Mouse (Mus musculus) liver, adult (tissue): Measurements from ENCODE around the gene Tmco1.

Experiments
- GATA4 ChIP-seq: IDR thresholded peaks from 2 replicates; pipeline ENCODE4 v1.6.1; 2014; ENCODE audit warnings: mild to moderate bottlenecking, low read length; ENCODE audit not compliant: insufficient replicate concordance

The Tmco1 gene

DNA sequence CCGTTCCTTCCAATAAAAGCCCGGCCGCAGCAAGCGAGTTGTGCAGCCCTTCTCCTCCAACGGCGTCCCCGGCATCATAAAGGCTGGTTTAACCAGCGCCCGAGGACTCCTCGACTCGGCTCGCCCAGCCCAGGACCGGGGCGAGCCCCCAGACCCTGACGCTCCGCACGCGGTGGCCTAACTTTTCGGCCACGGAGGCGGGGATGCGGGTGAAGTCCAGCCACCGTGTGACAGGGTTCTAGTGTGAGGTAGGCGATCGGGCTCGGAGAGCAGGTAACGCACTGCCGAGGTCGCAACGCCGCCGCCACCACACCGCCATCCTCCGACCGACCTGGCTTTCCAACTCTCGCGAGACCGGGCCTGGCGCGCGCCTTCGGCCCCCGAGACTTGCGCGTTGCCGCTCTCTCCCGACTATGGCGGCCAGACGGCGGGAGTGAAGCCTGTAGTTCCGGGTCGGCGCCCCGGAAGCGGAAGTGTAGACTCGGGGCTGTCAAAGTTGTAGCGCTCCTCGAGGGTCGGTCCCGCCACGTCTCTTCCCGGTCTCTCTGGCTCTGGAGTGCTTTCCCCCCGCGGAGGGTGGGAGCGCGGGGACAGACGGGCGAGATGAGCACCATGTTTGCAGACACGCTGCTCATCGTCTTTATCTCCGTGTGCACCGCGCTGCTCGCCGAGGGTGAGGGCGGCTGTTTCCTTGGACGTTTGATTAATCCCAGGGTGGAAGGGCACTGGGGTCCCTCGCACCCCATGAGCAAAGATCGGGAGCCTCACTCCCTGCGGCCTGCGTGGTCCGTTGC, at the start of gene Tmco1:
TSS of gene Tmco1 (plus strand) at position 118 of the 794 bp plus-strand sequence.
- TF ChIP-seq GATA4 = peak; percentile 40; the same call in 1 of the 2 replicates

DNA sequence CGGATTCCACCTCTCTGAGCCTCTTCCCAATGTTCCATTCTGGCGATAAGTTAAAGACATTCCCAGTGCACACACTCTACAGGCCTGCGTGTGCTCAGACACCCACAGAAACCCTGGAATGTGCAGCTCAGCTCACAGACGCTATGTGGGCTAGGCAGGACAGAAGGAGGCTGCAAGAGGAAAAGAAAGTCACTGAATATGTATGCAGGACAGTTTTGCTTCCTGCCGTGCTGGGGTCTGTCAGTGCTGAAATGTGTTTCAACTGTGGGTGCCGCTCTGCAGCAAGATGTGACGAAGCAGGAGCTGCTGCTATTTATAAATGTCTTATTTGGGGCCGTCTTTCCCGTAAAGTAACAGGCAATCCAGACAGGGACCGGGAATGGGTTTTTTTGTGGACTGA, 48.5 kb upstream of the Tmco1 start:
- no peak for TF ChIP-seq GATA4

DNA sequence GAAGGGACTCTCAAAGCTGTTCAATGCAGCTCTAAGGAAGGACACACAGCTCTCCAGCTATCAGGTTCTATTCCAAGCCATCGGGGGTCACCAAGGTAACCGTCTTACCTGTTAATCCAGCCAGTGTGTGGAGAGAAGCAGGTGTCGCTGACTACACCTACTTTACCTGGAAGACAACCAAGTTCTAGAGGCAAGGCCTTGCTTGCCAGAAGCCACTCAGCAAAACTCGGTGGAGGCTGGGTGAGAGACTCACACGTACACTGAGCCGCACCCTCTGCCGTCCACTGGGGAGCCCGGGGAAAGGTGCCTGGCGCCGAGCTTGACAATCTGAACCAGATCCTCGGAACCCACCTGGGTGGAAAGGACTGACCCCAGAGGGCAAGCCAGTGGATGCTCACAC, 46.4 kb upstream of the Tmco1 start:
- TF ChIP-seq GATA4 = no peak

DNA sequence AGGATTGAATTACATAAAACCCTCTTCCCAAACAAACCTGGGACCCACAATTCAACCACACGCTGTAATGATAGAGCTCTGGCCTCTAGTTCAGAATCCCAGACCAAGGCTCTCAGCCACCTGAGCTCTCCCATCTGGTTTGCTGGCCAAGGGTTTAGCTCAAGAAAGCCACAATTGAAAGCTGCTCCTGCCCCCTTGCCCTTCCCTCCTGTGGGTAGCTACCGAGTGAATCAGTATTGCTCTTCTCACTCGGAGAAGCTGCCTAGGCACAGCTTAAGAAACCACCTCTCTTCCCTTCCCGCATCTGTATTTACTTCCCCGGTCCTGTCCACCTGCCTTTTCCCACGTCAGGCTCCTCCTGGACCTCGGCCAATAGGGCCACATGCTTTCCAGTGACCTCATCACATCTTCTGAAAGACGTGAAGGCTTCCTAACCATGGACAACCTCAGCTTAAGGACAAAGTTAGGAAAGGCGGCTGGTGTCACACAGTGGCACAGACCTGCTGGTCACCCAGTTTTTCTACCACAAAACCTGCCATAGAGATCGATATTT, 45.6 kb upstream of the Tmco1 start:
- no peak for TF ChIP-seq GATA4

DNA sequence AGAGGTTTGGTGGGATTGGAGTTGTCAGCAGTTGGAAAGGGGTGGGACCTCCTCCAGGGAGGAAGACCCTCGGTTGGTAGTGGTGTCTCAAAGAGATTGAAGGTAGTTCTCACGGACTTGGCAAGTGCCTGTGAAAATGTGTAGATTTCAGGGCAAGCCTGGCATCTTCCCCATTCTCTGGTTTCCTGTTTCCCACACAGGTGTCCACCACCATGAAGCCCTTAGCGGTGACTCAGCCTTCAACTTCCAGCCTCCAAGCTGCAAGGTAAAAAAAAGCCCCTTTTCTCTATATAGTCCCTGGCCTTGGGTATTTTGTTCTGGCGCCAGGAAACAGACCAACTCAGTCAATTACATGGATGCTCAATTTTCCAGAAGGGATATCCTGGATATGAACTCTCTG, 42.8 kb upstream of the Tmco1 start:
- no peak for TF ChIP-seq GATA4

DNA sequence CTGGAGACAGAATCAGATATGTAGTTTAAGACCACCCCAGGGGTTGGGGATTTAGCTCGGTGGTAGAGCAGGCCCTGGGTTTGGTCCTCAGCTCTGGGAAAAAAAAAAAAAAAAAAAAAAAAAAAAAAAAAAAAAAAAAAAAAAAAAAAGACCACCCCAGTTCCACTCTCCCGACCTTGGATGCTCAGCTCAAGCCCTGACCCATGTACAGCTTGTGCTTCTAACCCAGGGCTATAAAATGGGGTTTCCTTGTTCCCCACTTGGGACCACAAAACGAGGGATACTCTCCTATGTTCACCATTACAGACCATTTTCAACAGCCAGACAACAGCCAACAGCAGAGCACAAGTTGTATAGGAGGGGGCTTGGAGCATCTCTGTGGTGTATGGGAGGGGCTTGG, 41.5 kb upstream of the Tmco1 start:
- no peak for TF ChIP-seq GATA4

DNA sequence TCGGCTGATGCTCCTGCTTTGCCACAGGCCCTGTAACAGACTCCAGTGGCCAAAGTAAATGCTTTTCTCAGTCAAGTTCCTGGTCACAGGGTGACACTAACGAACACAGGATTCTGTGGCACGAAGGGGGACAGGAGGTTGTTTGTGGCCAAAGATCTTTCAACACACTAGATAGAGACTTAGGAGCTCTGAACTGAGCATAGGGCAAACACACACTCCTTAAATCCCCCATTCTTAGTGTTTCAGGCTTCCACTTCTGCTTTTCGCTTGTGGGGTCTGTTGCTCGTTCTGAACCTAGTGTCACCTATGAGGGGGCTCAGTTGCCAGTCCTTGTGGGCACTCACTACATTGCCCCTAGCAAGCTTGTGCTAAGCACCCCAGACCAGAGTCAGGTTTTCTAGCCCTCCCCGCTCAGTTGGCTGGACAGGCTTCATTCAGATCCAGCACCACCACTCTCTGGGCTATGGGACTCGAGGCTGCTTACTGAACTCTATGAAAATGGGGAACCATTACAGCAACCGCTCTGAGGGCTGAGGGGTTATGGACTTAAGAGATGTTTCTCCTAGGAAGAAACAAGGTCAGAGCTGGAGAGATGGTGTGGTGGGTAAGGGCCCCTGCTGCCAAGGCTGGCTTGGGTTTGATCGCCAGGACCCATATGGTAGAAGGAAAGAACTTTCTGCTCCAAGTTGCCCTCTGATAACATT, 39.7 kb upstream of the Tmco1 start:
- no peak for TF ChIP-seq GATA4

DNA sequence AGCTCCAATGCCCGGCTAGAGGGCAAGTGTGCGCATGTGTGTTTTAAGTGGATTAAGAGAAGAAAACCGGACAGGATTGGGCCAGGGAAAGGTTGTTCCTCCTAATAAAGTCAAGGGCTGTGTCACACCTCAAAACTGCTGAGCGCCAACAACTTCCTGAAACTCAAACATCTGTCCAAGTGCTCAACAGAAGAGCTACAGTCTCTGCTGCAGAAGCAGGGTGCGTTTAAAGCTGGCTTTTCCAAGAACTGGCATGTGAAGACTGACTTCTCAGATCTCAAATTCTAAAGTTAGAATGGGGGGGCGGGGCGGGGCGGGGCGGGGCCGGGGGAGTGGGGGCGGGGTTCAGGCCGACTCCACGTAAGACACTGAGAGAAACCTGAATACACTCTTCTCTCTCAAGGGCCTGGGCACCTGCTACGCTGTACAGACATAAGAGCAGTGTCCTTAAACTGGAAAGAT, 38.8 kb upstream of the Tmco1 start:
- TF ChIP-seq GATA4 = no peak

DNA sequence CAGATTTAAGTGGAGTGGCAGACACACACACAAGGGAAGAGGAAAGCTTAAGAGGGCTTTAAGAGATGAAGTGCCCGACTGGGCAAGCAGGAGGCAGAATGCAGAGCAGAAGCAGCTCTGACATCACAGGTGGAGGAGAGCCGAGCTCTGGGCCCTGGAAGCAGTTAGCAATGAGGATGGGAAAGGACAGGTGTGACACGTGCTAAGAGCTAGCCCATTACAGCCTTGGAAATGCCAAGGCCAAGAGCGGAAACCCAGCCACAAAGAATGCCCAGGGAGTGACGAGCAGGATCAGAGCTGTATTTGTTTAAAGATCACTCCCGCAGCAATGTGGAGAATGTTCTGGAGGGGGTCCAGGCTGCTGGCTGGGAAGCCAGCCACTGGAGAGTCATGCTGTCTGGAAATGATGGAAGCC, 38.3 kb upstream of the Tmco1 start:
- TF ChIP-seq GATA4 = no peak

DNA sequence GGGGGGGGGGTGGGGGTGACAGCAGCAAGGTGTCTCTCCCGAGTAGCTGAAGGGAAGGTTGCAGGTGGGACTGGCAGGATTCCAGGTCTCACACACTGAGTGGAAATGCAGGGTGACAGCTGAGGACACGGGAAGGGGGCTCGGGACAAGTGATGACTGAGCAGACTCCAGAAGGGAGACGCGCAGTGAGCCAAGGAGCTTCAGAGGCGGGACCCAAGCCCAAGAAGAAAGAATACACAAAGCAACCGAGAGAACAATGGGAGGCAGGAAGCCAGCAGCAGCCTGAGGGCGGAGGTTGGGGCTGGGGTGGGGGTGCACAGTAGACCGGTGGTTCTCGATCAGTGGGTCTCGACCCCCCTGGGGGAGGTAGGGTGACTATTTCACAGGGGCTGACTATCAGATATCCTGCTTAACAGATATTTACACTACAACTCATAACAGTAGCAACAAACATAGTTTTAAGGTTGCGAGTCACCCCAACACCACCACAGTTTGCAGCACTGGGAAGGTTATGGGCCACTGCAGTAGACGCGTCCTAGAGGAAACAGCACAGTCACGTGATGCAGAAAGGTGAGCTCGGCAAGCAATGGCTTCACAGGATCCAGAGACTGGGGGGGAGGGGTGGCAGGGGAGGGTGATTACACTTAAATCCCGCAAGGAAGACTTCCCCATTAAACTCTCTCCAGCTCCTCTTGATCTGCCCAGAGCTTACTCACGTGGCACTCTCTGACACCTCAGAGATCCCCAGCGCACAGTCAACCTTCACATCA, 37.7 kb upstream of the Tmco1 start:
- no peak for TF ChIP-seq GATA4

DNA sequence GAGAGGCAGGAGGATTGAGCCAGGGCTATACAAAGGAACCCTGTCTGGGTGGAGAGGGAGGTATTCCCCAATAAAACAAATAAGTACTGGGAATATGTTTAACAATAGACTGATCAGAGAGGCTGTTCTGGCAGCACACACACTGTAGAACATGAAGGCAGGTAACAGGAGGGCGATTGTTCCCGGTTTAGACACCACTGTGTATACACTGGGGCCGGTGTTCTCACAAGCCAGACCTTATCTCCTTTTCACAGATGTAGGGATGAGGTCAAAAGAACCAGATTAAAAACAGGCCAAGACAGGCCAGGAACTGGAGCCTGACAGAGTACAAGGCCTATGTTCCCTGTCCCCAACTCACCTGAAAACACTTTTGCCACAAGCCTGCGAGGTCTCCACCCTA, 36.9 kb upstream of the Tmco1 start:
- TF ChIP-seq GATA4 = no peak

DNA sequence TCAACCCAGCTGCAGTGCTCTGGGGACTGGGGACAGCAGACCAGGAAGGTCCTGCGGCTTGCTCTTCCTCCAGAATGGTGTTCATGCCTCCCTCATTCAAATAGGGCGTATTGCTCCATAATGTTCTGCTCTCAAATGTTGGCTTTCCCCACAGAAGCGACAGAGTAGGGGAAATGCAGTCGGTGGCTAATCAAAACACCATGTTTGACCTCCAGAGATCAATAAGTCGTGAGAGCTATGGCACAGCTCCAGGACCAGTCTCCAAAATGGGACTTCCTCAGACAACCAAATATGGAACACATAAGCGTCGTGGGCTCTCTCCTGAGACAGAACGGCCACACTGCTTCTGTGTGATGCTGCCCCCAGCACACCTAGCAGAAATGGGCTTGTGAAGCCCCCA, 36.3 kb upstream of the Tmco1 start:
- no peak for TF ChIP-seq GATA4

DNA sequence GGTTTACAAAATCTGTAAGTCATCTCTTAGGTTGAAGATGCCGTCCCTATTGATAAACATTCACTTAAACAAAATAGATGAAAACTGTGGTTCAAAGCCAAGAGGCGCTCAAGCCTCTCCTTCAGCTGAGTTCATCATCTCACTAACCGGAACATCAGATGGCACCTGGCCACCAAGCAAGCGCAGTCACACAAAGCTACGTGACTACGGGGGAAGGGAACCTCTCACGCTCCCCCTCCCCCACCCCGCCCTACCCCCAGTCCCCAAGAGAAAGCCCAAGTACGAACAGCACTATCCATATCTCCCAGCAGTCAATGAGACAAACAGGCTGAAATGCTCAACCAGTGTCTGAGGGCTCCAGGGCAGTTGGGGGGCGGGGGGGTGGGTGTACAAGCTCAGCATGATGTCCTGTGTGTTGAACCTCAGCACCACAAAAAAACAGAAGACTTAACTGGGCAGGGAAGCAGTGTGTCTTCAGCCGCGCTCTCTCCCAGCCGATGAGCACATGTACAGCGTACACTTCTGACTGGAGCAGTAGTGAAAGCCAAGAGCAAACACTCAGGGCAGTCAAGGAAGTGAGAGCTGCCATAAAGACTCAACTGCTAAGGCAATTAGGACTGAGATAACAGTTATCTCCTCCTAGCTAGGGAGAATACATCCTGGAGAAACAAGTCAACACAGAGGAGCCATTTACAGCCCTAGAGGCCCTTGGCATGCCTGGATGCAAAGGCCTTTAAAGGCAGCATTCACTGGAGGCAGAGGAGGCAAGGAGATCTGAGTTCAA, 34.6 kb upstream of the Tmco1 start:
- TF ChIP-seq GATA4 = no peak

DNA sequence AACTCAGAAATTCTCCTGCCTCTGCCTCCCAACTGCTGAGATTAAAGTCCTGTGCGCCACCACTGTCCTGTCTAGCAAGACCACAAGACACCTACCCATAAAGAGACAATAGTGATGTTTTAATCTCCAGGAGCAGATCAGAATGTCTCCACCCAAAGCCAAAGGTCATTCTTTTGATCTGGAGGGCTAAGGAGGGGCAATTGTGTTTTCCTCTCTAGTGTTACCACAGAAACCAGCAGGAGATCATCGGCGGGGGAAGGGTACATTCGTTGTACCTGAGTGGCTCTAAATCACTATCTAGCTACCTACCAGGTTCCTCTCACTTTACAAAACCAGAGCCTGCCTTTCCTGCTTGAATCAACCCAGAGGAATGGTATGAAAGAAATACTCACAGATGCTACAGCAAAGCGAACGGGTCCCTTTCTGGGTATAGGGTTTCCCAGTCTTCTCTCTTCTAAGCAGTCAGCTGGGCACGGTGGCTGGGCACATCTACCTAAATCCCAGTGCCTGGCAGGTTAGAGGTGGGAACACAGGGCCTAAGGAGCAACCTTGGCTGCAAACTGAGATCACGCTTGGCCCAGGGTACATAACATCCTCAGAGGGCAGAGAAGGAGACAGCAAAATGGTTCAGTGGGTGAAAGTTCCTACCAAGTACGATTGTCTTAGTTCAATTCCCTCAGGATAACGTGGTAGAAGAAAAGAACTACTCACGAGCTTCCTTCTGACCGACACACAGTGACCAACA, 33.4 kb upstream of the Tmco1 start:
- no peak for TF ChIP-seq GATA4
